Mouse (Mus musculus) neural tube, embryonic 10.5 days (tissue): ENCODE data around the gene Cirbp.
"Not testable (repeated sequence)": the region's sequence is repeated elsewhere in the genome, so short reads cannot be mapped to it uniquely, and the experiment has no call there.

Experiments
- DNase-seq: peaks from one replicate; pipeline ENCODE4 v3.0.0-alpha.2; 2017; ENCODE audit warnings: low spot score; ENCODE audit errors: extremely low spot score

Gene Cirbp

GRCm38 (mm10) chr10:80208248-80208647 is 42.5 kb downstream of the Cirbp start:
- no peak for DNase-seq

- no peak for DNase-seq
These were observed 43.1 kb downstream of the Cirbp start for GRCm38 (mm10) chr10:80208841-80209371.

- not testable (repeated sequence) for DNase-seq
These were observed 45.8 kb downstream of the Cirbp start for GRCm38 (mm10) chr10:80211547-80212103.

- no peak for DNase-seq
These were observed 49.4 kb downstream of the Cirbp start for GRCm38 (mm10) chr10:80215048-80215772.

GRCm38 (mm10) chr10:80220676-80221075 is 54.9 kb downstream of the Cirbp start:
- no peak for DNase-seq
